Mouse (Mus musculus) intestine, embryonic 16.5 days (tissue): Measurements from ENCODE around the gene Fiz1. TPM values are rescaled to one million over a fixed set of nuclear protein-coding genes. Genes with fewer than 3 reads are reported as not detected.

Source experiments
- ATAC-seq: fragments of 200-750 bp; cut with Nextera tagmentation; 2 replicates; pipeline ENCODE4 v1.8.0; 2017; ENCODE audit warnings: moderate TSS enrichment, moderate library complexity
- H3K27ac ChIP-seq: fragments of 300-500 bp; sonication (generic); 2 replicates; pipeline ENCODE4 v1.5.1; 2014; ENCODE audit warnings: mild to moderate bottlenecking, low read length
- H3K27me3 ChIP-seq: fragments of 300-500 bp; sonication (generic); replicated peaks from 2 replicates; pipeline ENCODE4 v1.6.1; 2014; ENCODE audit warnings: low read length, control low read depth, mixed read lengths; ENCODE audit not compliant: control insufficient read depth, insufficient read depth
- H3K36me3 ChIP-seq: fragments of 300-500 bp; sonication (generic); 2 replicates; pipeline ENCODE4 v1.6.1; 2014; ENCODE audit warnings: low read length, control low read depth; ENCODE audit not compliant: control insufficient read depth, insufficient read depth
- H3K4me1 ChIP-seq: fragments of 300-500 bp; sonication (generic); 2 replicates; pipeline ENCODE4 v1.6.1; 2014; ENCODE audit warnings: low read length, control low read depth, mixed read lengths; ENCODE audit not compliant: control insufficient read depth, insufficient read depth
- H3K4me2 ChIP-seq: fragments of 300-500 bp; sonication (generic); 2 replicates; pipeline ENCODE4 v1.6.1; 2014; ENCODE audit warnings: low read depth, low read length, control low read depth
- H3K4me3 ChIP-seq: fragments of 300-500 bp; sonication (generic); 2 replicates; pipeline ENCODE4 v1.5.1; 2014; ENCODE audit warnings: mild to moderate bottlenecking, low read length
- H3K9ac ChIP-seq: fragments of 300-500 bp; sonication (generic); 2 replicates; pipeline ENCODE4 v1.6.1; 2014; ENCODE audit warnings: low read depth, low read length
- H3K9me3 ChIP-seq: fragments of 300-500 bp; sonication (generic); 2 replicates; pipeline ENCODE4 v1.6.1; 2016; ENCODE audit warnings: low read length, control low read depth; ENCODE audit not compliant: control insufficient read depth
- WGBS: fragments of 180-500 bp; shearing (Covaris S2); extraction: QIAGEN DNeasy Blood & Tissue Kit; methylation state at CpG from one replicate; pipeline ENCODE4 v1.1.7; 2014; 5-methylcytosine and 5-hydroxymethylcytosine counted together
- polyA plus RNA-seq: library from polyadenylated mRNA; unstranded; fragments of >200 nt; fragmentation: Nextera tagmentation; extraction: Ambion mirVana; gene quantifications from 2 replicates; pipeline ENCODE4 v1.2.1, GENCODE M21; 2015

The Fiz1 gene
- polyA plus RNA-seq, 1 experiment from 2014 or later: 25.4 TPM

GRCm38 (mm10) chr7:4995268-4996002 is 19.1 kb downstream of the Fiz1 start:
- Histone ChIP-seq H3K9ac (peak overlapping the region; percentile 91), H3K27me3 (no peaks in the 10 kb centered on the region), H3K9me3 (peaks cover 10% of the 10 kb centered on the region), H3K4me3 (peak overlapping the region; percentile 68), H3K27ac (peak overlapping the region; percentile 64), H3K4me2 (peak overlapping the region; percentile 82), H3K36me3 (peaks cover 19% of the 10 kb centered on the region), H3K4me1 (peaks cover 12% of the 10 kb centered on the region)
- peak; percentile 0 for ATAC-seq
- 7% methylated on average over 19 of the region's 19 CpGs for WGBS

- peaks cover 10% of the 10 kb centered on the region for H3K9me3 ChIP-seq
- H3K9ac ChIP-seq: no peak overlapping the region
- 61% methylated on average over 59 of the region's 59 CpGs for WGBS
- no peaks in the 10 kb centered on the region for H3K27me3 ChIP-seq
- H3K36me3 ChIP-seq: peaks cover 19% of the 10 kb centered on the region
- no peak overlapping the region for H3K27ac ChIP-seq
- H3K4me1 ChIP-seq: peaks cover 12% of the 10 kb centered on the region
- ATAC-seq: no peak
- no peak overlapping the region for H3K4me3 ChIP-seq
- no peak overlapping the region; the same call in 1 of the 2 replicates for H3K4me2 ChIP-seq
Measured at GRCm38 (mm10) chr7:4993999-4994788, 20.3 kb downstream of the Fiz1 start.

GRCm38 (mm10) chr7:4993347-4993998 is 21.0 kb downstream of the Fiz1 start:
- Histone ChIP-seq H3K9me3 (peaks cover 10% of the 10 kb centered on the region), H3K27ac (no peak overlapping the region), H3K4me1 (peaks cover 12% of the 10 kb centered on the region), H3K27me3 (no peaks in the 10 kb centered on the region), H3K4me3 (no peak overlapping the region), H3K9ac (no peak overlapping the region), H3K36me3 (peaks cover 19% of the 10 kb centered on the region), H3K4me2 (no peak overlapping the region)
- 55% methylated on average over 55 of the region's 55 CpGs for WGBS
- ATAC-seq: no peak

- Histone ChIP-seq H3K27ac (no peak overlapping the region), H3K36me3 (peaks cover 11% of the 10 kb centered on the region), H3K9me3 (peaks cover under 1% of the 10 kb centered on the region; the same call in 1 of the 2 replicates), H3K4me2 (no peak overlapping the region), H3K4me3 (no peak overlapping the region), H3K4me1 (no peaks in the 10 kb centered on the region), H3K27me3 (no peaks in the 10 kb centered on the region), H3K9ac (no peak overlapping the region)
- no peak for ATAC-seq
- WGBS: 53% methylated on average over 2 of the region's 2 CpGs
Measured at GRCm38 (mm10) chr7:4988250-4988649, 26.2 kb downstream of the Fiz1 start.

GRCm38 (mm10) chr7:4976832-4977231 is 37.7 kb downstream of the Fiz1 start:
- H3K4me1 ChIP-seq: no peaks in the 10 kb centered on the region
- no peak for ATAC-seq
- no peak overlapping the region for H3K4me2 ChIP-seq
- 89% methylated on average over 7 of the region's 7 CpGs for WGBS
- no peaks in the 10 kb centered on the region for H3K9me3 ChIP-seq
- no peak overlapping the region for H3K9ac ChIP-seq
- no peaks in the 10 kb centered on the region for H3K36me3 ChIP-seq
- no peak overlapping the region for H3K4me3 ChIP-seq
- H3K27ac ChIP-seq: no peak overlapping the region
- no peaks in the 10 kb centered on the region for H3K27me3 ChIP-seq

GRCm38 (mm10) chr7:4975455-4975854 is 39.0 kb downstream of the Fiz1 start:
- Histone ChIP-seq H3K4me1 (no peaks in the 10 kb centered on the region), H3K4me2 (no peak overlapping the region), H3K27ac (no peak overlapping the region), H3K27me3 (no peaks in the 10 kb centered on the region), H3K4me3 (no peak overlapping the region), H3K36me3 (no peaks in the 10 kb centered on the region), H3K9me3 (no peaks in the 10 kb centered on the region), H3K9ac (no peak overlapping the region)
- no peak for ATAC-seq
- 47% methylated on average over 4 of the region's 4 CpGs for WGBS

GRCm38 (mm10) chr7:4972321-4973047 is 42.0 kb downstream of the Fiz1 start:
- ATAC-seq: no peak
- Histone ChIP-seq H3K9me3 (no peaks in the 10 kb centered on the region), H3K9ac (no peak overlapping the region), H3K27me3 (no peaks in the 10 kb centered on the region), H3K4me1 (no peaks in the 10 kb centered on the region), H3K36me3 (no peaks in the 10 kb centered on the region), H3K4me2 (no peak overlapping the region), H3K4me3 (no peak overlapping the region), H3K27ac (no peak overlapping the region)
- WGBS: 69% methylated on average over 18 of the region's 18 CpGs

- Histone ChIP-seq H3K4me2 (no peak overlapping the region), H3K9me3 (no peaks in the 10 kb centered on the region), H3K27me3 (no peaks in the 10 kb centered on the region), H3K9ac (no peak overlapping the region), H3K36me3 (no peaks in the 10 kb centered on the region), H3K4me1 (no peaks in the 10 kb centered on the region), H3K27ac (no peak overlapping the region), H3K4me3 (no peak overlapping the region)
- 17% methylated on average over 7 of the region's 7 CpGs for WGBS
- no peak for ATAC-seq
Measured at GRCm38 (mm10) chr7:4971710-4972109, 42.8 kb downstream of the Fiz1 start.

GRCm38 (mm10) chr7:4971068-4971467 is 43.4 kb downstream of the Fiz1 start, which contains the start of gene Sbk3:
TSS of gene Sbk3 (minus strand) at chr7:4971168.
- Histone ChIP-seq H3K27me3 (no peaks in the 10 kb centered on the region), H3K36me3 (no peaks in the 10 kb centered on the region), H3K9ac (no peak within 1 kb of the TSS), H3K9me3 (no peaks in the 10 kb centered on the region), H3K4me1 (no peaks in the 10 kb centered on the region), H3K4me3 (no peak within 1 kb of the TSS), H3K4me2 (no peak within 1 kb of the TSS), H3K27ac (no peak within 1 kb of the TSS)
- no peak for ATAC-seq
- 36% methylated on average over 6 of the region's 6 CpGs for WGBS
